24 mouse cellular contexts compared by ENCODE assay signal in genomic region chr17:68042377-68042776, GRCm38 (mm10).
"Had no signal": no experiment of that assay in that cellular context is flagged by ENCODE, and none has a peak within 500 bp of the region (broad histone marks: within the 10 kb centered on the region; RNA-seq: fewer than 3 reads in every experiment).

No protein-coding gene starts in this region.

- H3K36me3 ChIP-seq: heart, embryonic 12.5 days; hindbrain, embryonic 10.5 days; hindbrain, embryonic 12.5 days; hindbrain, embryonic 15.5 days; limb, embryonic 10.5 days; limb, embryonic 12.5 days; liver, embryonic 13.5 days; liver, embryonic 15.5 days had no signal

- H3K4me3 ChIP-seq: heart, adult 2 months; heart, embryonic 12.5 days; hindbrain, embryonic 10.5 days; hindbrain, embryonic 12.5 days; hindbrain, embryonic 15.5 days; layer of hippocampus, adult 2 months; left cerebral cortex, adult 2 months; limb, embryonic 10.5 days; limb, embryonic 12.5 days; liver, embryonic 13.5 days; liver, embryonic 15.5 days had no signal

- H3K4me1 ChIP-seq: heart, embryonic 12.5 days; hindbrain, embryonic 10.5 days; hindbrain, embryonic 12.5 days; hindbrain, embryonic 15.5 days; limb, embryonic 12.5 days; liver, embryonic 13.5 days; liver, embryonic 15.5 days had no signal

- H3K4me2 ChIP-seq: heart, embryonic 12.5 days; hindbrain, embryonic 12.5 days; hindbrain, embryonic 15.5 days; limb, embryonic 12.5 days; liver, embryonic 11.5 days; liver, embryonic 13.5 days; liver, embryonic 15.5 days had no signal

- H3K9ac ChIP-seq: heart, embryonic 12.5 days; hindbrain, embryonic 12.5 days; hindbrain, embryonic 15.5 days; limb, embryonic 12.5 days; liver, embryonic 13.5 days; liver, embryonic 15.5 days had no signal

- DNase-seq: gastrocnemius, postnatal 14 days; gastrocnemius, postnatal 36 days; heart, adult 2 months; heart, postnatal 10 days; heart, postnatal 4 days; kidney, adult 18-20 months; kidney, adult 8-10 months; kidney, postnatal 10 days; kidney, postnatal 25 days; kidney, postnatal 4 days; liver; liver, embryonic 13.5 days had no signal

- H3K9me3 ChIP-seq: heart, embryonic 12.5 days; hindbrain, embryonic 10.5 days; hindbrain, embryonic 12.5 days; hindbrain, embryonic 15.5 days; limb, embryonic 10.5 days; limb, embryonic 12.5 days; liver, embryonic 13.5 days; liver, embryonic 15.5 days had no signal

- H3K27ac ChIP-seq: heart, adult 2 months; hindbrain, embryonic 10.5 days; hindbrain, embryonic 12.5 days; hindbrain, embryonic 15.5 days; hindbrain, postnatal 0 days; layer of hippocampus, adult 2 months; left cerebral cortex, adult 2 months; limb, embryonic 10.5 days; limb, embryonic 12.5 days; liver, embryonic 13.5 days; liver, embryonic 15.5 days had no signal

- H3K27me3 ChIP-seq: heart, embryonic 12.5 days; hindbrain, embryonic 12.5 days; hindbrain, embryonic 15.5 days; limb, embryonic 12.5 days; liver, embryonic 13.5 days; liver, embryonic 15.5 days had no signal

- ATAC-seq: hindbrain, postnatal 0 days; intestine, postnatal 0 days had no signal
